In the genomic region with DNA sequence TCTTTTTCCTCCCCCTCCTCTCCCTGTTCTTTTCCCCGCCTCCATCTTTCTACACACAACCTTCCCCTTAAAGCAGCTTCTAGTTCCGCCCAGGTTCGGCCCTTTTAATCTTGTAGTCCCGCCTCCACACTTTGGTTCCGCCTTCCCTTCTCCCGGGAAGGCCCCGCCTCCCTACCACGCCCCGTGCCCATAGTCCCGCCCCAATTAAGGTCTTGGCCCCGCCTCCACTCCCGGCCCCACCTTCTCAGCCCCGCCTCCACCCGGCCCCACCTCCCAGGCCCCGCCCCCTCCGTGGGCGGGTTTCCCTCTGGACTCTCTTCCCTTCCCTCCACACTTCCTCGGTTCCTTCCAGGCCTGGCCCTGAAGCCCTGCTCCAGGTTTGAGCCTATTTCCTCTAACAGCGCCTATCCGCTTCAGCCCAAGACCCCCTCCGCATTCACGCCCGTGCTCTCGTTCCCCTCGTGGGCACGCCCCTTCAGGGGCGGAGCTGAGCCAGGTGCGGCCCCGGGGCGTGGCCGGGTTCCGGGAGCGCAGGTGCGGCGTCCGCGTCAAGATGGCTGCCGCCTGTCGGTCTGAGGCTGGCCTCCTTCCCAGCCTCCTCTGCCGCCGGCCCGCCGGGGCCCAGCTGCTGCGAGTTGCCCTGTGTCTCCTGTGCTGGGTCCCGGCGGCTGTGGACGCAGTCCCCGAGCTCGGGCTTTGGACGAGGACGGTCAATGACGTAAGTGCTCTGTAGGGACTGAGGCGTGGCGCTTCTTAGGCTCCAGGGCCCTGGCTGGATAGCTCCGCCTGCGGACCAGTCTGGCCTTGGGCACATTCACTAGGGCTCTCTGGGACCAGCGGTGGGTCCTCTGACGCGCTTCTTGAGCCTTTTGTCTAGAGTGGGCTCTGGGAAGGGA, we compare ENCODE assay signal across 8 mouse cellular contexts. TPM values are rescaled to one million over a fixed set of nuclear protein-coding genes. Genes with fewer than 3 reads are reported as not detected.
DNase-seq lines count a peak whose midpoint lies in the region; ATAC-seq and TF ChIP-seq lines count a peak whose summit lies in the region.

A gene (plus strand): TSS at position 333 of the 896 bp plus-strand sequence.

- H3K9ac ChIP-seq in embryonic facial prominence, embryonic 15.5 days, result peak within 1 kb of the TSS; percentile 59
- peak within 1 kb of the TSS; percentile 80 for H3K9ac ChIP-seq in limb, embryonic 14.5 days (ENCODE audit: low read depth, low read length, severe bottlenecking)
- H3K9ac ChIP-seq in midbrain, postnatal 0 days (replicated peaks; ENCODE audit: low read length, poor library complexity, severe bottlenecking), result peak within 1 kb of the TSS; percentile 84

- WGBS in bone marrow, adult 2 months, result under 1% methylated on average over 59 of the region's 59 CpGs
- under 1% methylated on average over 59 of the region's 59 CpGs for WGBS in embryonic facial prominence, embryonic 15.5 days
- WGBS in limb, embryonic 14.5 days, result 1% methylated on average over 50 of the region's 59 CpGs
- under 1% methylated on average over 59 of the region's 59 CpGs for WGBS in midbrain, postnatal 0 days

- peak; percentile 99 for DNase-seq in 416B (ENCODE audit: low read depth)
- DNase-seq in heart, adult 8-10 months (ENCODE audit: low spot score), result peak; percentile 96
- DNase-seq in kidney, adult 9 months, result peak; percentile 96
- peak; percentile 97 for DNase-seq in limb, embryonic 14.5 days (ENCODE audit: low spot score)
- DNase-seq in midbrain, postnatal 0 days (ENCODE audit: low spot score), result peak; percentile 98
- peak; percentile 96 for DNase-seq in spleen, postnatal 14 days (ENCODE audit: low spot score in 2 of 2)

- H3K4me3 ChIP-seq in bone marrow, adult 2 months (replicated peaks; ENCODE audit: control insufficient read depth, low read depth, low read length), result peak within 1 kb of the TSS; percentile 99
- peak within 1 kb of the TSS; percentile 72 for H3K4me3 ChIP-seq in embryonic facial prominence, embryonic 15.5 days (replicated peaks)
- peak within 1 kb of the TSS; percentile 81 for H3K4me3 ChIP-seq in limb, embryonic 14.5 days (replicated peaks; ENCODE audit: low read length)
- H3K4me3 ChIP-seq in midbrain, postnatal 0 days (ENCODE audit: low read depth, low read length), result peak within 1 kb of the TSS; percentile 84

- no peaks in the 10 kb centered on the region for H3K9me3 ChIP-seq in embryonic facial prominence, embryonic 15.5 days (replicated peaks)
- no peaks in the 10 kb centered on the region for H3K9me3 ChIP-seq in limb, embryonic 14.5 days (ENCODE audit: control insufficient read depth, low read length)
- H3K9me3 ChIP-seq in midbrain, postnatal 0 days (ENCODE audit: low read length), result no peaks in the 10 kb centered on the region

- H3K27me3 ChIP-seq in embryonic facial prominence, embryonic 15.5 days, result no peaks in the 10 kb centered on the region
- no peaks in the 10 kb centered on the region for H3K27me3 ChIP-seq in limb, embryonic 14.5 days (ENCODE audit: control insufficient read depth, insufficient read depth, low read length)
- H3K27me3 ChIP-seq in midbrain, postnatal 0 days (ENCODE audit: insufficient read depth, low read length), result no peaks in the 10 kb centered on the region

- no peaks in the 10 kb centered on the region for H3K36me3 ChIP-seq in embryonic facial prominence, embryonic 15.5 days
- H3K36me3 ChIP-seq in limb, embryonic 14.5 days (ENCODE audit: control insufficient read depth, insufficient read depth, low read length), result no peaks in the 10 kb centered on the region
- H3K36me3 ChIP-seq in midbrain, postnatal 0 days (ENCODE audit: insufficient read depth, low read length), result no peaks in the 10 kb centered on the region

- ATAC-seq in embryonic facial prominence, embryonic 15.5 days (ENCODE audit: insufficient number of reproducible peaks, low FRiP score, low TSS enrichment, low read depth), result peak; percentile 92
- peak; percentile 93 for ATAC-seq in limb, embryonic 14.5 days (ENCODE audit: low FRiP score, low read depth)
- ATAC-seq in midbrain, postnatal 0 days (ENCODE audit: low FRiP score), result peak; percentile 95

- peak; percentile 82; the same call in 1 of the 2 replicates for TF ChIP-seq POLR2A in bone marrow, adult 2 months (IDR thresholded peaks at IDR 0.05; ENCODE audit: borderline replicate concordance, control insufficient read depth, low read depth, low read length)
- TF ChIP-seq POLR2A in limb, embryonic 14.5 days (IDR thresholded peaks at IDR 0.05; ENCODE audit: borderline replicate concordance, extremely low read depth, insufficient read depth, insufficient read length), result peak; percentile 97

- peak within 1 kb of the TSS; percentile 93 for H3K27ac ChIP-seq in bone marrow, adult 2 months (ENCODE audit: control insufficient read depth, insufficient read depth, low read depth, low read length, poor library complexity)
- H3K27ac ChIP-seq in embryonic facial prominence, embryonic 15.5 days (replicated peaks), result peak within 1 kb of the TSS; percentile 95
- H3K27ac ChIP-seq in limb, embryonic 14.5 days (replicated peaks; ENCODE audit: low read depth, low read length), result peak within 1 kb of the TSS; percentile 89
- peak within 1 kb of the TSS; percentile 88 for H3K27ac ChIP-seq in midbrain, postnatal 0 days (ENCODE audit: low read depth, low read length)

- peak within 1 kb of the TSS; percentile 75 for H3K4me2 ChIP-seq in embryonic facial prominence, embryonic 15.5 days (replicated peaks)
- peak within 1 kb of the TSS; percentile 84 for H3K4me2 ChIP-seq in limb, embryonic 14.5 days (replicated peaks; ENCODE audit: low read depth, low read length, severe bottlenecking)
- peak within 1 kb of the TSS; percentile 69 for H3K4me2 ChIP-seq in midbrain, postnatal 0 days (ENCODE audit: low read depth, low read length, poor library complexity, severe bottlenecking)

- no peak for TF ChIP-seq CTCF in bone marrow, adult 2 months (IDR thresholded peaks at IDR 0.05; ENCODE audit: control insufficient read depth, insufficient read depth, low read length)
- peak; percentile 37 for TF ChIP-seq CTCF in midbrain, postnatal 0 days (IDR thresholded peaks at IDR 0.05)

- H3K4me1 ChIP-seq in bone marrow, adult 2 months (ENCODE audit: control insufficient read depth, insufficient read depth, low read length), result no peaks in the 10 kb centered on the region
- H3K4me1 ChIP-seq in embryonic facial prominence, embryonic 15.5 days, result peaks cover 14% of the 10 kb centered on the region
- peaks cover 10% of the 10 kb centered on the region; the same call in 1 of the 2 replicates for H3K4me1 ChIP-seq in limb, embryonic 14.5 days (ENCODE audit: control insufficient read depth, insufficient read depth, low read length)
- H3K4me1 ChIP-seq in midbrain, postnatal 0 days (ENCODE audit: insufficient read depth, low read length), result no peaks in the 10 kb centered on the region; the same call in 1 of the 2 replicates

RNA-seq across cellular contexts. Expression of the gene that starts here (rescaled TPM):
- polyA plus RNA-seq in bone marrow, adult 2 months (2011; ENCODE audit: insufficient read depth, insufficient read length, low replicate concordance, missing spikeins), result 5.1 and 7.7 TPM in 2 replicates
- polyA plus RNA-seq in embryonic facial prominence, embryonic 15.5 days (2015; fragmentation: Nextera tagmentation; extraction: Ambion mirVana), result 29.9 and 34.1 TPM in 2 replicates
- total RNA-seq in heart, adult 8-10 months (2022), result 10 to 100 TPM; 18.0 to 20.6 (median 19.3) TPM
- polyA plus RNA-seq in limb, embryonic 14.5 days (2012; rRNA removed), result 28.3 and 28.4 TPM in 2 replicates
- polyA plus RNA-seq in limb, embryonic 14.5 days (2014; fragmentation: Nextera tagmentation; extraction: Ambion mirVana), result 26.9 TPM in 2 replicates
- total RNA-seq in midbrain, postnatal 0 days (2014; rRNA removed), result 27.7 and 32.3 TPM in 2 replicates
- polyA plus RNA-seq in midbrain, postnatal 0 days (2015; fragmentation: Nextera tagmentation; extraction: Ambion mirVana), result 34.8 and 35.7 TPM in 2 replicates

Comparison
In these comparisons a context has a peak if more than half of its experiments do, and no peak if none do; other contexts are left out.
1. Peak in every context shown above with its lines: DNase-seq, ATAC-seq, H3K4me3 ChIP-seq and H3K27ac ChIP-seq.